Mouse (Mus musculus) megakaryocyte, embryonic 14.5 days (primary cell): ENCODE measurements around the gene Cmtm5. TPM values are rescaled to one million over a fixed set of nuclear protein-coding genes. Genes with fewer than 3 reads are reported as not detected.

Experiments used
- H3K27me3 ChIP-seq: replicated peaks from 2 replicates; pipeline ENCODE3; 2012; ENCODE audit warnings: inconsistent platforms
- H3K36me3 ChIP-seq: replicated peaks from 2 replicates; pipeline ENCODE3; 2012; ENCODE audit warnings: low read length, inconsistent platforms, mixed read lengths
- H3K4me1 ChIP-seq: 2 replicates; pipeline ENCODE4 v1.6.1; 2012; ENCODE audit warnings: inconsistent platforms
- H3K4me3 ChIP-seq: replicated peaks from 2 replicates; pipeline ENCODE3; 2012; ENCODE audit warnings: moderate library complexity, mild to moderate bottlenecking, inconsistent platforms
- H3K9me3 ChIP-seq: 2 replicates; pipeline ENCODE4 v1.6.1; 2012; ENCODE audit warnings: inconsistent platforms
- FLI1 ChIP-seq: IDR thresholded peaks from 2 replicates; pipeline ENCODE4 v1.6.1; 2012; ENCODE audit warnings: low read length, inconsistent platforms, mixed read lengths
- GATA1 ChIP-seq: IDR thresholded peaks from 3 replicates; pipeline ENCODE4 v1.6.1; 2012; ENCODE audit warnings: mixed read lengths, low read length, inconsistent platforms, borderline replicate concordance
- polyA plus RNA-seq: library from polyadenylated mRNA; stranded (reverse); fragments of >175 nt; gene quantifications from 2 replicates; pipeline ENCODE4 v1.2.3, GENCODE M21; 2012; ENCODE audit warnings: low replicate concordance; ENCODE audit not compliant: insufficient read depth

Cmtm5 gene
- polyA plus RNA-seq, 1 experiment, result not detected

- no peaks in the 10 kb centered on the region for H3K9me3 ChIP-seq
- no peaks in the 10 kb centered on the region for H3K36me3 ChIP-seq
- TF ChIP-seq FLI1 (no peak), GATA1 (no peak)
- H3K27me3 ChIP-seq, result peaks cover 75% of the 10 kb centered on the region
- peaks cover 46% of the 10 kb centered on the region for H3K4me1 ChIP-seq
- no peak within 1 kb of the TSS for H3K4me3 ChIP-seq
These were observed 3.4 kb upstream of the Cmtm5 start, which contains the start of gene Il25 for GRCm38 (mm10) chr14:54932645-54933150. Gene Il25 (plus strand): TSS chr14:54932695.

- H3K36me3 ChIP-seq, result no peaks in the 10 kb centered on the region
- H3K27me3 ChIP-seq, result peaks cover 82% of the 10 kb centered on the region
- no peak for TF ChIP-seq GATA1
- TF ChIP-seq FLI1, result no peak
- H3K4me3 ChIP-seq, result no peak overlapping the region
- H3K4me1 ChIP-seq, result peaks cover 30% of the 10 kb centered on the region
- H3K9me3 ChIP-seq, result no peaks in the 10 kb centered on the region
These were observed 735 bp downstream of the Cmtm5 start for GRCm38 (mm10) chr14:54936831-54937160.

GRCm38 (mm10) chr14:54937361-54938182 lies 1.5 kb downstream of the Cmtm5 start:
- no peak for TF ChIP-seq FLI1
- no peak for TF ChIP-seq GATA1
- H3K27me3 ChIP-seq, result peaks cover 82% of the 10 kb centered on the region
- peaks cover 29% of the 10 kb centered on the region for H3K4me1 ChIP-seq

GRCm38 (mm10) chr14:54938431-54939219 lies 2.6 kb downstream of the Cmtm5 start:
- H3K27me3 ChIP-seq, result peaks cover 85% of the 10 kb centered on the region
- no peak overlapping the region for H3K4me3 ChIP-seq
- TF ChIP-seq FLI1, result no peak
- TF ChIP-seq GATA1, result no peak
- no peaks in the 10 kb centered on the region for H3K9me3 ChIP-seq
- peaks cover 24% of the 10 kb centered on the region for H3K4me1 ChIP-seq
- no peaks in the 10 kb centered on the region for H3K36me3 ChIP-seq

More at GRCm38 (mm10) chr14:54937361-54938182, 1.5 kb downstream of the Cmtm5 start:
- Histone ChIP-seq H3K9me3 (no peaks in the 10 kb centered on the region), H3K36me3 (no peaks in the 10 kb centered on the region), H3K4me3 (no peak overlapping the region)

GRCm38 (mm10) chr14:54939434-54940175 lies 3.5 kb downstream of the Cmtm5 start:
- TF ChIP-seq FLI1 (no peak), GATA1 (no peak)

GRCm38 (mm10) chr14:54940176-54940530 lies 4.1 kb downstream of the Cmtm5 start:
- TF ChIP-seq FLI1 (no peak), GATA1 (no peak)
- Histone ChIP-seq H3K4me1 (peaks cover 24% of the 10 kb centered on the region), H3K9me3 (no peaks in the 10 kb centered on the region), H3K27me3 (peaks cover 84% of the 10 kb centered on the region), H3K36me3 (no peaks in the 10 kb centered on the region), H3K4me3 (no peak overlapping the region)

More at GRCm38 (mm10) chr14:54939434-54940175, 3.5 kb downstream of the Cmtm5 start:
- Histone ChIP-seq H3K4me1 (peaks cover 24% of the 10 kb centered on the region), H3K9me3 (no peaks in the 10 kb centered on the region), H3K4me3 (no peak overlapping the region), H3K27me3 (peaks cover 86% of the 10 kb centered on the region), H3K36me3 (no peaks in the 10 kb centered on the region)

GRCm38 (mm10) chr14:54941024-54941978 lies 5.2 kb downstream of the Cmtm5 start:
- TF ChIP-seq FLI1, result no peak
- no peak for TF ChIP-seq GATA1
- Histone ChIP-seq H3K4me1 (peaks cover 24% of the 10 kb centered on the region), H3K36me3 (no peaks in the 10 kb centered on the region), H3K9me3 (no peaks in the 10 kb centered on the region), H3K27me3 (peaks cover 80% of the 10 kb centered on the region), H3K4me3 (no peak overlapping the region)

- Histone ChIP-seq H3K4me3 (no peak overlapping the region), H3K4me1 (peaks cover 15% of the 10 kb centered on the region), H3K9me3 (no peaks in the 10 kb centered on the region), H3K36me3 (no peaks in the 10 kb centered on the region), H3K27me3 (peaks cover 80% of the 10 kb centered on the region)
- TF ChIP-seq GATA1 (no peak), FLI1 (no peak)
These were observed 6.4 kb downstream of the Cmtm5 start for GRCm38 (mm10) chr14:54942479-54942878.

GRCm38 (mm10) chr14:54943971-54944370 lies 7.9 kb downstream of the Cmtm5 start:
- Histone ChIP-seq H3K9me3 (no peaks in the 10 kb centered on the region), H3K27me3 (peaks cover 75% of the 10 kb centered on the region), H3K4me1 (peaks cover 11% of the 10 kb centered on the region), H3K4me3 (no peak overlapping the region), H3K36me3 (no peaks in the 10 kb centered on the region)
- no peak for TF ChIP-seq GATA1
- no peak for TF ChIP-seq FLI1
